Mouse (Mus musculus): ENCODE measurements around the gene Atp6v1g2.

- TF ChIP-seq CTCF (IDR thresholded peaks at IDR 0.05; ENCODE audit: borderline replicate concordance, extremely low read depth, insufficient read depth, insufficient read length) (no peak), POLR2A (IDR thresholded peaks at IDR 0.05; ENCODE audit: borderline replicate concordance, extremely low read depth, insufficient read depth, insufficient read length, poor library complexity, severe bottlenecking) (no peak)
Measured at GRCm38 (mm10) chr17:35278957-35279688, 45.7 kb downstream of the Atp6v1g2 start.

Data from brain, embryonic 14.5 days (tissue).